ENCODE assay signal across 11 mouse cellular contexts in the genomic region with DNA sequence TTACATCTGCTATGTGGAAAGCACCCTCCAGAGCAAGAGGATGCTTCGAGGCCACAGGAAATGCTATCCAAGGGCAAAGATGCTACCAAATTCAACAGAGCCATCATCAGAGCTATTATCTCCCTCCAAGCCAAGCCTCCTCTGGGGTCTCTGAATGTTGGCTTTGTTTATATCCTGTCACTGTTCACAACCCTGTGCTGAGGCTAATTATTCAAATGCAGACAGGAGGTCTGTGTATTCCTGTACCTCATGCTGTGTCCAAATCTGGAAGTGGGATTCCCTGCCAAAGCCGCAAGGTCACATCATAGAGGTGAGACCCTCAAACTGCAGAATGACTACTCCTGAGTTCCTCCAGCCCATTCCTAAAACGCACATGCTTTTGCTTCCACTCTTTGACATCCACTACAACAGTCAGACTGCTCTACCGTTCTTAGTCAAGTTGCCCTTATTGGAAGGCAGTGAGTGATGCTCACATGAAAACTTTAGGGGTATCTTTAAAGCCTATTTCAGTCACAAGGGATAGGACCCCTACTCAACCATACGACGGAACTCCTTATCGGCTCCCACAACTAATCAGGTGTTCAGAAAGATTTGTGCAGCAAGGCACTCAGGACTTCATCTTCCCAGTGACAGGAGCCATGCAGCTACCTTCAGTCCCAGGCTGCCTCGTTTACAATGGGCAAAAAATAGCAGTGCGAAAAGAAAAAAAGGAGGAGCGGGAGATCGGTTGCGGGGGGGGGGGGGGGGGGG.
A peak's percentile ranks its signal among the peaks of the same experiment; 100 is the strongest.
DNase-seq lines count a peak whose midpoint lies in the region; ATAC-seq and TF ChIP-seq lines count a peak whose summit lies in the region.
"Had no signal": no experiment of that assay in that cellular context is flagged by ENCODE, and none has a peak within 500 bp of the region (broad histone marks: within the 10 kb centered on the region; RNA-seq: fewer than 3 reads in every experiment).

No protein-coding gene starts in this region.

- H3K4me3 ChIP-seq in lung, embryonic 14.5 days (ENCODE audit: low read depth, low read length), result no peak overlapping the region
- H3K4me3 ChIP-seq in hindbrain, embryonic 12.5 days, result peak overlapping the region; percentile 19; the same call in 1 of the 2 replicates
- H3K4me3 ChIP-seq in midbrain, postnatal 0 days (ENCODE audit: low read depth, low read length), result no peak overlapping the region; the same call in 1 of the 2 replicates
- no peak overlapping the region for H3K4me3 ChIP-seq in layer of hippocampus, adult 2 months

- H3K27me3 ChIP-seq in lung, embryonic 14.5 days (ENCODE audit: insufficient read depth, low read length), result no peaks in the 10 kb centered on the region
- H3K27me3 ChIP-seq in hindbrain, embryonic 12.5 days, result no peaks in the 10 kb centered on the region
- no peaks in the 10 kb centered on the region for H3K27me3 ChIP-seq in midbrain, postnatal 0 days (ENCODE audit: insufficient read depth, low read length)

- 0 out of 2 replicates have a peak, but pooled peaks cover 5% of the 10 kb centered on the region for H3K36me3 ChIP-seq in lung, embryonic 14.5 days (ENCODE audit: insufficient read depth)
- peaks cover 9% of the 10 kb centered on the region; the same call in 1 of the 2 replicates for H3K36me3 ChIP-seq in hindbrain, embryonic 12.5 days
- no peaks in the 10 kb centered on the region for H3K36me3 ChIP-seq in midbrain, postnatal 0 days (ENCODE audit: insufficient read depth, low read length)

- no peak overlapping the region for H3K27ac ChIP-seq in lung, embryonic 14.5 days (ENCODE audit: low read depth)
- H3K27ac ChIP-seq in hindbrain, embryonic 12.5 days, result no peak overlapping the region
- H3K27ac ChIP-seq in midbrain, postnatal 0 days (ENCODE audit: low read depth, low read length), result no peak overlapping the region
- H3K27ac ChIP-seq in layer of hippocampus, adult 2 months, result no peak overlapping the region

- DNase-seq in lung, embryonic 14.5 days, result no peak
- no peak for DNase-seq in lung, postnatal 4 days
- peak; percentile 86 to 90 for DNase-seq in cerebellum, postnatal 14 days
- DNase-seq in midbrain, postnatal 0 days (ENCODE audit: low spot score), result peak; percentile 79
- DNase-seq in adrenal gland, postnatal 4 days (ENCODE audit: low spot score in 2 of 2), result no peak
- no peak for DNase-seq in layer of hippocampus, adult 2 months (ENCODE audit: low spot score in 2 of 2)
- no peak for DNase-seq in spleen, postnatal 4 days (ENCODE audit: low spot score in 2 of 2)
- DNase-seq: right cerebral cortex, postnatal 25 days; thymus, postnatal 25 days had no signal

- H3K4me1 ChIP-seq in lung, embryonic 14.5 days (ENCODE audit: insufficient read depth), result peaks cover 10% of the 10 kb centered on the region
- peaks cover 22% of the 10 kb centered on the region for H3K4me1 ChIP-seq in hindbrain, embryonic 12.5 days
- H3K4me1 ChIP-seq in midbrain, postnatal 0 days (ENCODE audit: insufficient read depth, low read length), result 0 out of 2 replicates have a peak, but pooled peaks cover 2% of the 10 kb centered on the region

- TF ChIP-seq CTCF in lung, embryonic 14.5 days (IDR thresholded peaks at IDR 0.05; ENCODE audit: low read depth), result no peak
- no peak for TF ChIP-seq CTCF in midbrain, postnatal 0 days (IDR thresholded peaks at IDR 0.05)
- no peak for TF ChIP-seq CTCF in layer of hippocampus, adult 2 months (conservative IDR thresholded peaks at IDR 0.05)

- H3K9me3 ChIP-seq in lung, embryonic 14.5 days (ENCODE audit: low read depth, low read length), result no peaks in the 10 kb centered on the region
- no peaks in the 10 kb centered on the region for H3K9me3 ChIP-seq in hindbrain, embryonic 12.5 days (replicated peaks)
- no peaks in the 10 kb centered on the region for H3K9me3 ChIP-seq in midbrain, postnatal 0 days (ENCODE audit: low read length)
- H3K9me3 ChIP-seq: G1E had no signal

- H3K9ac ChIP-seq in lung, embryonic 14.5 days, result no peak overlapping the region
- H3K9ac ChIP-seq in hindbrain, embryonic 12.5 days, result peak overlapping the region; percentile 35; the same call in 1 of the 2 replicates
- no peak overlapping the region for H3K9ac ChIP-seq in midbrain, postnatal 0 days (replicated peaks; ENCODE audit: low read length, poor library complexity, severe bottlenecking)

- 55% methylated on average over 10 of the region's 12 CpGs for WGBS in lung, embryonic 14.5 days
- 41% methylated on average over 9 of the region's 12 CpGs for WGBS in hindbrain, embryonic 12.5 days
- 41% methylated on average over 9 of the region's 12 CpGs for WGBS in midbrain, postnatal 0 days

- no peak for ATAC-seq in lung, embryonic 14.5 days (ENCODE audit: insufficient read depth)
- peak; percentile 53; the same call in 1 of the 2 replicates for ATAC-seq in hindbrain, embryonic 12.5 days (ENCODE audit: low FRiP score)
- peak; percentile 53; the same call in 1 of the 2 replicates for ATAC-seq in midbrain, postnatal 0 days (ENCODE audit: low FRiP score)

- H3K4me2 ChIP-seq in lung, embryonic 14.5 days, result peak overlapping the region; percentile 25; the same call in 1 of the 2 replicates
- H3K4me2 ChIP-seq in hindbrain, embryonic 12.5 days (replicated peaks), result peak overlapping the region; percentile 37
- peak overlapping the region; percentile 22; the same call in 1 of the 2 replicates for H3K4me2 ChIP-seq in midbrain, postnatal 0 days (ENCODE audit: low read depth, low read length, poor library complexity, severe bottlenecking)

Comparison
In these comparisons a context has a peak if more than half of its experiments do, and no peak if none do; other contexts are left out.
1. DNase-seq: peak in cerebellum, postnatal 14 days (2 of 2) and midbrain, postnatal 0 days (single experiment); none in lung, embryonic 14.5 days (single experiment), lung, postnatal 4 days (0 of 2), adrenal gland, postnatal 4 days (0 of 2), layer of hippocampus, adult 2 months (0 of 2) and spleen, postnatal 4 days (0 of 2).
2. Peak in every context shown above with its lines, with median percentiles within 50 percentile points of each other: H3K4me2 ChIP-seq.